Mouse (Mus musculus) thymus, postnatal 0 days (tissue): ENCODE results near the gene Ttc21b. TPM values are rescaled to one million over a fixed set of nuclear protein-coding genes. Genes with fewer than 3 reads are reported as not detected.

Source experiments
- DNase-seq: peaks from one replicate; pipeline ENCODE4 v3.0.0-alpha.2; 2015; ENCODE audit warnings: low spot score
- polyA plus RNA-seq: library from polyadenylated mRNA; unstranded; fragments of >200 nt; fragmentation: Nextera tagmentation; extraction: Ambion mirVana; gene quantifications from 2 replicates; pipeline ENCODE4 v1.2.1, GENCODE M21; 2015

Gene Ttc21b
- polyA plus RNA-seq, 1 experiment from 2014 or later, result 6.2 TPM

DNA sequence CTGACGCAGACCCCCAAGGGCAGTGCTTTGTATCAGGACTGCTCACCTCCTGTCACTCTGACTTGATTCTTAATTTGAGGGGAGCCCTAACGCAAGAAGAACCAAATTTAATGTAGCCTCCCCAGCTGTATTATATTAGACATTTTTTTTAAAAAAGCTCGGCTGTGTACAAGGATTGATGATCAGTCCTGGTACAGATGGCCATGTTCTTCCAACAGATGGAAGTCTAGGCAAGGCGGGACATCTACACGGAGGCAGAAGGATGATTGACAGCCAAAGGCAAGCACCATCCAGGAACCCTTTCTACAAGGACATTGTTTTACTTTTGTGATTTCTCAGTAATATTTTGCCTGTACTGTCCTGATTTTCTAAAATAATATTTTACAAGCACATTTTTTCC is 83.3 kb downstream of the Ttc21b start:
- no peak for DNase-seq

DNA sequence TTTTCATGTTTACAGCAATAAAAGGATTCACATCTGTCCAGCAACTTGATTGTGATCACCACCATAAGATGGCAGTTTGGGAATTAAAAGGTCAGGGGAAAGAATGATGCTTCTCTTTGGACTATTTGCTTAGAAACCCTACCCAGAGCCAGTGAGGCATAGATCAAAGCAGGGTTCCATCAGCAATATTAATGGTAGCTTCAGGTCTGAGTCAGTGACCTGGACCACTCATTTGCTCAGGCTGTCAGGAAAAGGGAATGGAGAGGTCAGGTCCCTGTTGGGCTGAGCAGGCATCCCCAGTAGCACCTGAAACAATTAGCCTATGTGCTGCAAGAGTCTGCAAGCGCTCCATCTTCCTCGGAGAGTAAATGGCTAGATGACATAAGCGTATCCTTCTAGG is 84.8 kb downstream of the Ttc21b start:
- DNase-seq, result no peak

DNA sequence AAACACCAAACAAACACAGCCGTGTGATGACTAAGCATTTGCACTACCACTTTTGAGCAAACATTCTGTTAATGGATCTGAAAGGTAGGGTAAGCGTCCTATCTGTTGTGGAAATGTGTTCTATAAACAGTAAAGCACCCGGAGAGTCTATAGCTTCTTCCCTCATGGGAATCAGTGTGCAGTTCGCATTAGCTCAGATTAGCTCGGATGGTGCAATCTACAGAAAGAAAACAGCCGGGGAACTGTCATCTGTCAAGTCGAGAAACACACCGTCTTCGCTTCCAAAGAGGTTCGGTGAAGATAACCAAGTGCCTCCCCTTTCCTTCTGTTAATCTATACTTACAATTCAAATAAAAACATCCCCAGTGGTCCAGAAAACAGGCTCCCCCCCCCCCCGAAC is 85.7 kb downstream of the Ttc21b start:
- DNase-seq, result no peak

DNA sequence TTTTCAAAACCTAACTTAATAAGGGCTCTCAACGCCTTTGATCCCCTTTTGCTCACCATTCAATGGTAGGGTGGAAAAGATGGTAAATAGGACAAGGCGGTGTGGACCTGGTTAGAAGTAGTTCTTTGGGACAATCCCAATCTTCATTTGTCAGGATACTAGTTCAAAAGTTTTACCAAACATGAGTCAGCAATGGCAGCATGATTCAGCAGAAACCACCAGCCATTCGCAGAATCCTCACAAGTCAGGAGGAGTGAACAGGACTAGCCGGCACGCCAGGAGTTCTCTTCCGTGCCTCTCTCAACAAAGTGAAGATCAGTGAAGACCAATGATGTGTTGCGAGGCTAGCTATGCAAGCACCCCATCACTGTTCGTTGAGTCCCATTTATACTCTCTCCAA is 91.4 kb downstream of the Ttc21b start:
- DNase-seq, result no peak

DNA sequence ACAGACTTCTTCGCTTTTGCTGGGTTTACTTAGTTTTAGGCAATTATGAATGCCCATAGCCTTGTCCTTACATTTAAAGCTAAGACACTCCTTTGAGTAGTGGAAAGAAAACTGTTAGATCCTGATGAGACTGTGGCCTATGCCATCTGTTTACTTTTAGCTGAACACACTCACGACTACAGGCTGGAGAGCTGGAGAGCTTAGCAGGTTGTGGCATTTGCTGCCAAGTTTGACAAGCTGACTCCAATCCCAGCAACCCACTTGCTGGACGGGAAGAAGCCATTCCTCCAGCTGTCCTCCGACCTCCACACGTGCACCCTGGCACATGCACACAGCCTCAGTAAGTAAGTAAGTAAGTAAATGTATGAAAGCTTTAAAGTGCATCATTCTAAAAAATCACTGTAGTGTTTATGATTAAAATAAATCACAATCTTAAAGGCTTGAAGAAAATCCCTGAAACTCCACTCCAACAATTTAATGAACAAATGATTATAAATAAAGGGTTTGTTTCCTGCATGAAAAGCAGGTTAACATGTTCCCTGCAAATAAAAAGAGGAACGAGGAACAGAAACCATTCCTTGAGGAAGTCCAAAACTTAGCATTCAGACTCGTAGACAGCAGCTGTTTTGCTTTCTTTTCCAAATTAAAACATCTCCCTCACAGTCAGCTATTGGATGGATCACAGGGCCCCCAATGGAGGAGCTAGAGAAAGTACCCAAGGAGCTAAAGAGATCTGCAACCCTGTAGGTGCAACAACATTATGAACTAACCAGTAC is 98.1 kb downstream of the Ttc21b start:
- DNase-seq, result no peak

DNA sequence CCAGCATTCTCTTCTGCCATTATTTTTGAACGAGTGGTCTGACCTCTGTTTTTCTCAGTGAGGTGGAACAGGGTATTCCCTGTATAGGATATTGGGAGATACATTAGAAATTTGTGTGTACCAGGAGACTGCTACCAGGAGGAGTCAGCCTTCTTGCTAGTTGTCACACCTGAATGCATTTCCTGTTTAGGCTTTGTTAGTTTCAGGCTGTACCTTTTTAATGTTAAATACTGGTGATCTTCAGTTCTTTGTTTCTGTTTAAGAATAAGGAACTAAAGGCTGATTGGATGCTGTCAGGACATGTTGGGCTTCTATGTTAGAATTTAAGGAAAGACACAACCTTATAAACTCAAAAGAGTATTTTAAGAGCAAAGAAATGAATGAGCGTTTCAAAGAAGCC is 105.0 kb downstream of the Ttc21b start:
- no peak for DNase-seq

DNA sequence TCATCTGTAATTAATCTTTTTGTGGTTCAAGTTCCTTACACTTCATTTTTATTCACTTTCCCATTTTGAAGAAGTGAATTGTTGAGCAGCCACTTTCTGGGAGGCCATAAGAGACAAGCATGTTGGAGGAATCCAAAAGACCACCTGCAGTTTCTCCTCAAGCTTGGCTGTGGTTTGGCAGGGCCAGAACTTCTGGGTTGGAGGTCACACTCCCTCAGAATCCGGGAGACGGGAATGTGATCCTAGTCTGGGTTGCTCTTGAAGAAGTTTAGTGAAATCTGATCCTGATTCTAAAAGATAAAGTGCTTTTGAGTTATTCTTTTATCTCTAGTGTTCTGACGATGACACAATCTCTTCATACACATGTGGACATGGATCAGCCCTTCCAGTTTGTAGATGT is 105.9 kb downstream of the Ttc21b start:
- DNase-seq, result no peak

DNA sequence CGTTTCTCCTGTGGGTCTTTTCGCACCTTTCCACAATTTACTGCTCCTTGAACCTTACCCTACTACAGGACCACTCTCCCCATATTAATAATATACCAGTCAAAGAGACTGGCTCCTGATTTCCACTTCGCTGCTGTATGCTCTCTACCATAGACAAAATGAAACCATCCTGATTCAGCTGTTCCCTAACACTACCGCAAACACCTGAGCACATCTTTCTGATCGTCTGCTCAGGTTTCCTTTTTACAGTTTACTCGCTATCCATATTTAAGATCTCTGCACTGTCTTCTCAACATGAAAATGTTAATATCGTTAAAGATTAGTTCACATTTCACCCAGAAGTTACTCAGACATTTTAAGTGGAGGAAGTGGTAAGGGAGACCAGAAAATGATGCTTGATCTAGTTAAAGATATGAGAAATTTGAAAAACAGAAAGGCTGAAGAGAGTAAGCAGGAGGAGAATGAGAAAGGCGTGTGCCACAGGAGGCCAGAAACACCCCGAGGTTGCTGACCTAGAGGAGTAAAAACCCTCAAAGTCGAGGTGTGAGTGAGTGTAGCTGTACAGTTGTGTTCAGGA is 107.7 kb downstream of the Ttc21b start:
- peak; percentile 7 for DNase-seq

DNA sequence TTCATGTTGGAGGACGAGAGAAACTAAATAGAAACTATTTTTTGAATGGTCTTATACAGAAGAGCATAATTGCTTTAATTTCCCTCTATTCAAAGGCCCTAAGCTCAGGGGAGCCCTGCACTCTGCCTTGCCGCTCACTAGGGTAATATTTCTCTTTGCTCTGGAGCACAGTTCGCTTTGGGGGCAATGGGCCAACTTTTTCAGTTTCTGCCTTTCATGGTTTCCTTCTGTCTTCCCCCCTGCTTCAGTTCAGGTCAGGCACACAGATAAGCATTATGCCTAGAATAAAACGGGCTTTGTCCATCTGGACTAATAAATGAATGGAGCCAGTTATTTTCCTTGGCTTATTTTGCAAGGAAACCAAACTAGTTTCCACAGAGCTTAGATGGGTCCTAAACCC is 109.9 kb downstream of the Ttc21b start:
- no peak for DNase-seq

DNA sequence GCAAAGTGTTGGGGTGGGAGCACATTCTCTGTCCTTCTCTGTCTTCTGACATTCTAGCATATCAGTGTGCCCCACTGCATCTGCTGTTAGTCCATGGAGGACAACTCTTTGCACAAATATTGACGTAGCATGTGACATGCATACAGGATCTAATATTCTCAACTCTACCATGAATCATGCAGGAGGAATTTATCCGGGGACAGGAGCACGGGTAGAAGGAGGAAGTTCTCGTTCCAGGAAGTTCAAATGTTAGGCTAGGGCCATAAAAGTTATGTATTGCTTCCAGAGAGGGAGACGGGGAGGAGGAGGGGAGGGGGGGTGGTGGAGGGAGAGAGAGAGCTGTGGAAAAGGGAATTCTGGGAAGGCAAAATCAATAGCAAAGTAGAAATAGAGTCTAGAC is 111.6 kb downstream of the Ttc21b start:
- no peak for DNase-seq

DNA sequence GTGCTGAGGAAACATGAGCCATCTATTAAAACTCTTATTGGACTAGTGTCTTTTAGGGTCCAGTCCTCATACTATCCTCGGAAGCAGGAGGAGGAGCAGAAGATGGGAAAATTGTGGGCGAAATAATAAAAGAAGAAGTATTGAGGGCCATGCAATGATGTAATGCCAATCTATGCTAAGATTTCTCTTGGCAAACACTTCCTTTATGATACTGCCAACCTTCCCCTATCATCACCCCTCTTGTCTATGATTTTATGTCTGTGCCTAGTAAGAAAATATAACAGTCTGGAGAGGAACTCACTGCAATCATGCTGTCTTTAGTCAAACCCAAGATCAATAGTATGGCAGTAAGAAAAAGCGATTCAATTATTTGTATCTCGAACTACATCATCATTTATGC is 113.1 kb downstream of the Ttc21b start:
- no peak for DNase-seq

DNA sequence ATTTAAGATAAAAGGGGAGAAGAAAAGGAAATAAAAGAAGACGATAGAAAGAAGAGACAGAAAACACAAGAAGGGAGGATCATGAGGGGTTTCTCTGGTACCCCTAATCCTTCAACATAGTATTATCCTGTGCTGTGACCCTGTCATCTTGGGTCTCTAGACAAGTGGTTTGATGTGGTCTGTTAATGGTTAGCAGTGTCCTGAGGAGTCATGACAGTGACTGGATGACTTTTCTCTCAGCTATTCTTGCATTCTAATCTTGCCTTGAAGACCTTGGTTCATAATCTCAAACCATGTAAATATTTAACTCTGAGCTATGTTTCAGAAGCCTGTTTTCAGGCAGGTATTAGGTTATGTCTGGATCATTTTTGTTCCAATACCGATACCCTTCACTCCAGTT is 113.7 kb downstream of the Ttc21b start:
- DNase-seq, result no peak

DNA sequence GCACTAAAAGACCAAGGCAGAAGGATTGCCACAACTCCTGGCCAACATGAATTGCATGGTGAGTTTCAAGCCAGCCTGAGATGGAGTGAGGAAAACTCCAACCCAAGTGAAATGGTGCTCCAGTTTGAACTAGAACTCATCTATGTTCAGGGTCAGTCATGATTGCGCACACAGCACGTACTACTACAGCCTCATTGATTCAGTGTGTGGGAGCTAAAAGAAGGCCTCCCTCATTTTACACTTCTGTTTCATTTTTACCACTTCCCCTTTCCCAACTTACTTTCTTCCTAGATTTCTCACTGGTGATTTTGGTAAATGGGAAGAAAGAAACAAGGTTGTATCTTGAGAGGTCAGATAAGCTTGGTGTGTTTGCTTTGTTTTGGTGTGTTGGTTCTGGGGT is 114.1 kb downstream of the Ttc21b start:
- no peak for DNase-seq

DNA sequence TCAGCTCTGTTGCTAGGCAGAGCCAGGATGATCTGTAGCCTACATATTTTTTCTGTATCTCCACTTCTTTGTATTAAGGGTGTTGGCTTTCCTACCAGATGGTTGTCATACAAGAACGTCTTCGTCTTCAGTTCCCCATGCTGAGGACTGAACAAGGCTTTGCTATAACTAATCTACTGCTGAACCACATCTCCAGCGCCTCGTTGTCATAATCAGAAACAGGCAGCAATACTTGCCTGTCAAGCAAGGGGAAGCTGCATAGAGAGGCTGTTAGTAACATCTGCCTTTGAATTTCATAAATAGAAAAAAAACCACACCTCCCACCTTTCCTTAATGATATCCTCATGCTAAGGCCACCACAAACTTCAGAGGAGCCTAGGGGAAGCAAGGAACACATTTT is 116.2 kb downstream of the Ttc21b start:
- DNase-seq, result no peak

Other genes with a start within 250 kb of the Ttc21b start
- 2.9 TPM in 2 replicates for gene Galnt3, start 131.6 kb downstream of the Ttc21b start, polyA plus RNA-seq
- 0.41 and 0.57 TPM in 2 replicates for gene Scn1a, start 184.2 kb upstream of the Ttc21b start, polyA plus RNA-seq